Mouse (Mus musculus) retina, postnatal 1 day (tissue): ENCODE results near the gene Tmprss9.

Experiments used
- DNase-seq: peaks from one replicate; pipeline ENCODE4 v3.0.0-alpha.2; 2012

Tmprss9 gene

DNA sequence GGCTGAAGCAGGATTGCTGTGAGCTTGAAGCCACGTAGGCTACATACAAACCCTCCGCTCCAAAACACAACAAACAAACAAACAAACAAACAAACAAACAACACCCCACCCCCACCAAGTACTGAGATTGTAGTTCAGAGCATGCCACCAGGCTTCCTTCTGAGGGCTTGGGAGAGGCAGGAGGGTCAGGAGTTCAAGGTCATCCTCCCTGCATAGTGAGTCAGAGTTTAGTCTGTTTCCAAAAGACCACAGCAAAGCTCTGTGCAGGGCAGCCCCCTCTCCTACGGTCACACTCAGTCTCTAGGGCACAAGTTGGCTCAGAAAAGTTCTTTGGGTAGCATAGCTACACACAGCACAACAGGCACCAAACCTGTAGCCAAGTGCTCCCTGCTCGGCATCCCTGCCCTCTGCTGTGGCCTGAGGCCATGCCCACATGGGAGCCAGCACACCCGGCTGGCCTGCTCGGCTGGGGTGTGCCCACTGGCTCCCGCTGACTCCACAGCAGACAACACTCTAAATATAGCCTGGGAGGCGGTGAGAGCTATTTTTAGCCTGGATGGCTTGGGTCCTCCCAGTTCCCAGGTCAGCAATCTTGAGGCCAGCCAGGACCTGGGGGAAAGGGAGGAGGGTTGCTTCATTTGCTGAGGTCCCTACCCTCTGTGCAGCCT, 68.8 kb downstream of the Tmprss9 start:
- DNase-seq, result peak; percentile 83

DNA sequence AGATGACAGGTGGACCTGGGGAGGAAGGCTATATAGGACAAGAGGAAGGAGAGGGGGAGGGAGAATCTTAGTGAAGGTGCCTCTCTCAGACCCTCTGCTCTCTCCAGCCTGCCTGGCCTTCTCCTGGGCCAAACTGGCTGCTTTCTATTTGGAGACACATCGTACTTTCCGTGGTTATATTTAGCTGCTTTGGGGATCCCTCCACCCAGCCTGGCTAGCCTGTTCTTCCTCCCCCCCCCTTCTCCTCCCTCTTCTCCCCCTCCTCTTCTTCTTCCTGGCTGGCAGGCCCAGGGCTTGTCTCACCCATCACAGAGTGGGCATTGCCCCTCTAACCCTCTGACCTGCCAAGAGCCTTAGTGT, 69.3 kb downstream of the Tmprss9 start:
- no peak for DNase-seq

DNA sequence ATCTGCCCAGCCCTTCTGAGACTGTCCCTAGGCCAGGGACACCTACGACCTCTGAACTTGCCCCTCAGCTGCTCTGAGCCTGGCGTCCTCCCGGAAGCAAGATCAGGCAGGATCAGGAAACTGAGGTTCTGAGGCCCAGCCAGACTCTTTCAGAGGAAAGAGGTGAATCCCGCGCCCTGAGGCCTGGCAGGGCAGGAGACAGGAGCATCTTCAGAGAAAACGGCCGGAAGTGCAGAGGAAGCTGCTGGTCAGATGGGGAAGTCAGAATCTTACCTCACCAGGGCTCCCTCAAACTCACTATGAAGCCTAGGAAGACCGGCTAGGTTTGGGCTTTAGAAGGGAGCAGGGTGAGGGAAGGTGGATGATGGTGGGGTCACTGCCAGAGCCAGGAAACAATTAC, 71.3 kb downstream of the Tmprss9 start:
- no peak for DNase-seq

DNA sequence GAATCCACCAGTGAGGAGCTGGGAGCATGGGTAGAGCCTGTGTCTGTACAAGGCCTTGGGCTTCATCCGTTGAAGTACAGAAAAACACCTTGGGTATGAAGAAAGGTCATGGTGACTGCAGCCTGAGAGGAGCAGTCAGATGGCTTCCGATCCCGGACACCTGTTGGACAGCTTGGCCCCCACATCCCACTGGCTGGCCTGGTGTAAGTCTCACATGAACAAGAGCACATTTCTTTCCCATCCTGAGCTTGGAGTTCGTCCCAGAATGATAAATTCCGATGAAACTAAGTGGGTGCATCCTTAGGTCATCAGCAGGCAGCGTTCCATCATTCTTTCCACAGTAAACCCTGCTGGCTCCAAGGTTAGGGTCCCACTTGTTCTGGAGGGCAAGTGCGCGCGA, 72.1 kb downstream of the Tmprss9 start:
- DNase-seq, result no peak

DNA sequence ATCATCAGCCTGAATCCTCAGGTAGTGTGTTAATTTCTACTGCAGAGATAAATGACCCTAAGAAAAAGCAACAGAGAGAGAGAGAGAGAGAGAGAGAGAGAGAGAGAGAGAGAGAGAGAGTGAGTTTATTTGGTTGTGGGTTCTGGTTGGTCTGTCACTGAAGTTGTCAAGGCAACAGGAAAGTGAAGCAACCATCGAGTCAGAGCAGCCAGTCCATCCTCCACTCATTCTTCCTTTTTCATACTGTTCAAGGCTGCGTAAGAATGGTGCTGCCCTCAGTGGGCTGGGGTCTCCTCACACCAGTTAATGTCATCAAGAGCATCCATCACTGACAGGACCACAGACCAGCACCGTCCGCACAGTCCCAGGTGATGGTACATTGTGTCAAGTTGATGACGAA, 72.6 kb downstream of the Tmprss9 start:
- DNase-seq, result no peak

DNA sequence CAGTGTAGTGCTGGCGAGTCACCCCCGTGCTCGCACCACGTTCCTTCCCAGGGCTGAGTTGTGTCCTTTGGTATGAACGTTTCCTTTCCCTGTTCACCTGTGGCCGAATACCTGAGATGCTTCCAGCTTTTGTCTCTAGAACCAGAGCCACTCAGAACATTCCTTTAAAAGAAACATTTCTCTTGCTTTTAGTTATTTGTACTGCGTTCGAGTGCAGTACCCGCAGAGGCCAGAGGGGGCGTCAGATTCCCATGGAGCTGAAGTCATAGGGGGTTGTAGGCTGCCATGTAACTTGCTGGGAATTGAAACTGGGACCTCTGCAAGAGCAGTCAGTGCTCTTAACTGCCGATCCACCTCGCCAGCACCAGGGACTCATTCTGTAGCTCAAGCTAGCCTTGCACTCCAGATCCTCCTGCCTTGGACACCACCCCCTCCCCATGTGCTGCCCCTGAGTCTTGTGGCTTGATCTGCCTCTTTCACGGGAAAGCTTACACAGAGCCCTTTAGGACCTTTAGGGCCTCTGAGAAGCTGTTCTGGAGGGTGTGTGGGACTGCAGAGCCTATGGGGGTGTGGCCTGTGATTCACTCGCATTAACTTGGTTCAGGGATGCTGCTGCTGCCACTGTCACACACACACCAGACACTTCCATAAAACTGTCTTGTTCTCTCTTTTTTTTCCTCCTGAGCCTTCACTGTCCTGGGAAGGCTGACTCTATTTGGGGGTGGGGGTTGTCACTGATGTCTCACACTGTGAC, 75.2 kb downstream of the Tmprss9 start:
- DNase-seq, result no peak

DNA sequence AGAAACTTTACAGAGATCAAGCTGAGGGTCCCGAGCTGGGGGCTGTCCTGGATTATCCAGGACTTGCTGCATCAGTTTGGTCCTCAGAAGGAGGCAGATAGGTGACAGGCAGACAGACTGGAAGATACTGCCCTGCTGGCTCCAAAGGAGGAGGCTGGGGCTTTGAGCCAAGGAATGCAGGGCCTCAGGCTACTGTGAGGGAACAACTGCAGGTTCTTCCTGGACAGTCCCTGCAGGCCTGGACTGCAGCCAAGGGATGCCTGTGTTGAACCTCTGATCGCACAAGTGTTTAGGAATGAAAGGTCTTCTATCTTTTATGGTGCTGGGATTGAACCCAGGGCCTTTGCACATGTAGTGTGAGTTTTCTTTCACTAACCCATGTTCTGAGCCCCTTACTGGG, 76.2 kb downstream of the Tmprss9 start:
- DNase-seq, result peak; percentile 52

DNA sequence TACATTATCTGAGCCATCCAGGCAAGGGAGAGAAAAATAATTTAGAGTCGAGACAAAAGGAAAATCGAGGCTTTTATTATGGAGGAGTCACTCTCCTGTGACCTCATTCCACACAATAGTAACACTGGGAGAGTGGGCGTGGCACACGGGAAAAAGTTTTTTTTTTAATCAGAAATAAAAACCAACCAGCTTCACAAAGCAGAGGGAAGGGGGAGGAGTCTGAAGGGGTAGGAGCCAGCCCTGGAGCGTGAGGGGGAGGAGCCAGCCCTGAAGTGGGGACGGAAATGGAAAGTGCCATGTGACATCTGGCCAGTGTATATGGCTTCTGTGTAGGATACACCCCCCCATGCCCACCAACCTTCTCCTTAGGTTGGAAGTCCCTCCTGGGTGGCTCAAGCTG, 76.9 kb downstream of the Tmprss9 start:
- DNase-seq, result peak; percentile 81

DNA sequence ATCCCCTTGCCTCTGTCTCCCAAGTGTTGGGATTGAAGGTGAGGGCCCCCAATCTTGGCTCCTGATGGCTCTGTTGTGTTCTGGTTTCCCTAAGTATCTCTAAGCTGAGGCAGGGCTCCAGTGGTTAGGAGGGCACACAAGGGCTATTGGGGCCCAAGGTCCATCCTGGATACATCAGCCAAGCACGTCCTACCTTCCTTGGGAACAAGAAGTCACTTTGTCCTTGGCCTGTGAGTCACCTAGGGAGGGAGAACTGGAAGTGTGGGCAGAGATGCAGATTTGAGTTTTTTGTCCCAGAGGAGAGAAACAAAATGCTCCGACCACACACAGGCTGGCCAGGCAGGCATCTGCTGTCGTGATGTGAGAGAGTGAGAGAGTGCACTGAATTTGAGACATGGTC, 77.4 kb downstream of the Tmprss9 start:
- DNase-seq, result no peak
